Mouse (Mus musculus): ENCODE results near the gene Mtln.

Mtln gene

DNA sequence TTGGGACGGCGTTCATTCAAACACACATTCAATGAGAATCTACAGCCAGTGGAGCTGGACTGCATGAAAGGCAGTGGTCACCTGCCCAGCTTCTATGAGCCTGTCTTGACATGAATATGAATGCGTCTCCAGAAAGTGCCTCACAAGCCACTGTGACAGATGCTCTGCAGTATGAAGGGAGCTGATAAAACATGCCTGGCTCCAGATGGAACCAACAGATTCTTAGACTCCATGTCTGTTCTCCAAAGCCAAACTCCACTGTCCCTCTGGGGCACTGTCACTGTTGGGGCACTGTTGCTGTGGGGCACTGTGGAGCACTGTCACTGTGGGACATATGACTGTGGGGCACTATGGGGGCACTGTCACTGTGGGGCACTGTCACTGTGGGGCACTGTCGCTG lies 38.2 kb downstream of the Mtln start:
- DNase-seq (ENCODE audit: low read depth, low spot score): no peak

DNA sequence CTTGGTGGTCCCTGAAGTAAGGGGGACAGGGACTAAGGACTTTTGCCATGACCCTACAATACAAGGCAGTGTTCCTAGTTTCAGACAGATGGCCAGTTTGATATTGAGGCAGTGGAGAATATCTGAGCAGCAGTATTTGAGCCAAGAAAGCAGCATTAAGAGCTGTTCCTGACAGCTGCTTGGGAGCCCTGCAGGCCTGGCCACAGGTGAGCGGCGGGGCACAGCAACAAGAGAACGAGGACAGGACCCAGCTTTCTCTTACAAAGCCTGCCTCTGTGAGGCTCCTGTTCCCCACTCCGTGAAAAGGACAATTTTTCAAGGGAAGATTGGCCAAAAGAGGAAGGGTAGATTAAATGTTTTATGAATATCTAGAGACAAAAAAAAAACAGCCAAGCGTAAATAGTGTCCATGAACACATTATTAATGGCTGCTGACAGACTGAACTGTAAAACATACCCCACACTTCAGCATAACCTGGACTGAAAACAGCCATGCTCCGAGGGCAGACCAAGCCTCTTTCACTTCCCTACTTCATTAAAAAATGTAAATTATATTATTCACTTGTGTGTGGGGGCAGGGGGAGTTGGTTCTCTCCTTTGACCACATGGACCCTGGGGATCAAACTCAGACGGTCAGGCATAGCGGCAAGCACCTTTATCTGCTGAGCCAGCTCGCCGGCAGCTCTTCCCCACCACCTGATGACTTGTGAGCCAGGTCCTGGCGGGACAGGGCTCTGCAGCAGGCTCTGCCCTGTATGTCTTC lies 40.3 kb downstream of the Mtln start:
- DNase-seq (ENCODE audit: low read depth, low spot score): no peak

DNA sequence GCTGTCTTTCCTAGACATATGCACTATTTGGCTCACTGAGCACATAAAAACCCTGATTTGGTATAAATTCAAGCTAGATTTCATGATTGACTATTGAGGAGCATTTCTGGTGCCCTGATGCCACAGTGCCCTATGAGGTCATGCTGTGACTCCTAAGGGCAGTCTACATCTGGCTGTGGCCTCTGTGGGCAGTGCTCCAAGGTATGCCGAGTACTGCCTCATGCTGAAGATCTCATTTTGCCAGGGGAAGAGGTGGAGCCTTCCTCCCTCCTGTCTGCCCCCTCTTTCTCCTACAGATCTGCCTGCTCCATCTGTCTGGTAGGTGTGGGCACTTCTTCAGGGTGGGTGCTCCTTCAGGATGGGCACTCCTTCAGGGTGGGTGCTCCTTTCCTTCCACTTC lies 42.9 kb downstream of the Mtln start:
- DNase-seq (ENCODE audit: low read depth, low spot score): no peak

DNA sequence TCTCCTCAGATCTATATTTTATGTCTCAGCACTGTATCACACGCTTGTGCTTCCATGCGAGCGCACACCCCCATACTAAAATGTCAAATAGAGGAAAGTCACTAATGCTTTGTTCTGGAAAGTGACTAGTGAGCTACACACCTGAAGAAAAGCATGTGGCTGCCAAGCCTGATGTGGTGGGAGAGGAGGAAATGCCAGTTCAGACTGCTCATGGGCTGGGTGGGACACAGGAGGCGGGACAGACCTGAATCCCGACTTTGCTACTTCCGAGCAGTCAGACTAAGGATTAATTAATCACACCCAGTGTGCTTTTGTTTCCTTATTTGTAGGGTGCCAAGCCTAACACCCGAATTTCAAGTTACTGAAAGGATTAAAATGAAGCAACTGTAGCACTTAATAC lies 44.0 kb downstream of the Mtln start:
- DNase-seq (ENCODE audit: low read depth, low spot score): no peak

GRCm38 (mm10) chr2:127742637-127743036 lies 49.7 kb downstream of the Mtln start:
- DNase-seq (ENCODE audit: low read depth, low spot score): no peak
